Mouse (Mus musculus): Measurements from ENCODE around the gene Olfr110. TPM values are rescaled to one million over a fixed set of nuclear protein-coding genes. Genes with fewer than 3 reads are reported as not detected.
"Not testable (repeated sequence)": the region's sequence is repeated elsewhere in the genome, so short reads cannot be mapped to it uniquely, and the experiment has no call there.

Gene Olfr110
- not detected in 2 replicates for polyA plus RNA-seq (2015; fragmentation: Nextera tagmentation; extraction: Ambion mirVana)

DNA sequence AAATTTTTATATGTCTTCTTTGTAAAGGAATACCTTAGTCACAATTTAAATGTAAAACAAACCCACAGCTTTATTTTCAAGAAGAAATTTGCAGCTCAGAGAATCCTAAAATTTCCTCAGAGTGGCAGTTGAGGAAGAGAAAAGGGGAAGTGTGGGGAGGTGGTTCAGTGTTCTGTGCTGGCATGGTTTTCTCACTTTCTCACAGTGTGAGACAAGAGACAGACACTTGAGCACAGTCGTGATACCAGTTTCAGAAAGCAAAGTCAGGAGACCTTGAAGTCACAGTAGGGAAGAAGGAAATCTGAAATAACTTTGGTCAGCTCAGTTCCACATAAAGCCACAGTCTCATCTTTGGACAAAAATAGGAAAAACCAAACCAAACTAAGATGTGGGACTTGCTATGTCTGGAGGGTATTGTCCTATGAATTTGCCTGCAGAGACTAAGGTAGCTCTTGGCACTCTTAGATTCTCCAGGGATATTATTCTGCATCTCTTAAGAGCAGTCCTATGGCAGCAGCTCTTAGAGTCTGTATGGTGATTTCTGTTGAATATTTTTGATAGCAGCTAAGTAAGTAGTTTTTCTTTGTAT, at the start of gene Olfr110:
Gene Olfr110, plus strand, starts transcription at position 539 of the 589 bp plus-strand sequence.
- Histone ChIP-seq H3K9me3 (no peaks in the 10 kb centered on the region), H3K9ac (no peak within 1 kb of the TSS), H3K36me3 (no peaks in the 10 kb centered on the region), H3K4me1 (no peaks in the 10 kb centered on the region), H3K4me3 (replicated peaks) (no peak within 1 kb of the TSS), H3K4me2 (no peak within 1 kb of the TSS), H3K27ac (no peak within 1 kb of the TSS), H3K27me3 (replicated peaks) (no peaks in the 10 kb centered on the region)
- WGBS, result 70% methylated on average over 1 of the region's 1 CpGs
- ATAC-seq (ENCODE audit: insufficient read depth, low FRiP score, low read depth), result no peak

GRCm38 (mm10) chr17:37445180-37445579, 47.1 kb upstream of the Olfr110 start, which contains the start of gene Olfr108:
Olfr108 (plus strand) TSS chr17:37445480.
- 83% methylated on average over 1 of the region's 1 CpGs for WGBS
- Histone ChIP-seq H3K4me2 (no peak within 1 kb of the TSS), H3K9me3 (no peaks in the 10 kb centered on the region), H3K27ac (no peak within 1 kb of the TSS), H3K4me1 (no peaks in the 10 kb centered on the region), H3K4me3 (replicated peaks) (no peak within 1 kb of the TSS), H3K36me3 (no peaks in the 10 kb centered on the region), H3K9ac (no peak within 1 kb of the TSS), H3K27me3 (replicated peaks) (no peaks in the 10 kb centered on the region)
- ATAC-seq (ENCODE audit: insufficient read depth, low FRiP score, low read depth), result no peak

DNA sequence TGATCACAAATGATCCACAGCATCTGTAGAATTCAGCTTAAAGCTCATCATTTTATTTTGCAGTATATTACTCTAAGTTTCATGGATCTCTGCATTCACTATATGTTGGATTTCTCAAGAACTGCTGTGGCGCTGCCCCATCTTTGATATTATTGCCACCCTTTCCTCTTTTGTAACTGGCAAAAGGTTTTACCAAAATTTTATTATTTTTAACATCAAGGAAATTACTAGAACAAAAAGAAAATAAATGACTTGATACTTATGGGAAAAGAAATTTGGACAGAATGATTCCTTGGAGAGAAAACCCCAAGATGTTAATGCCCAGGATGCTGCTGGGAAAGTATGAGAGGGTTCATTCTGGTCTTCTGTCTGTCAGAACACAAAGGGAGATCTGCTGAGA, 33.7 kb upstream of the Olfr110 start, which contains the start of gene Olfr109:
Gene Olfr109, plus strand, starts transcription at position 301 of the 400 bp plus-strand sequence.
- no peaks in the 10 kb centered on the region for H3K27me3 ChIP-seq (replicated peaks)
- H3K4me3 ChIP-seq (replicated peaks), result no peak within 1 kb of the TSS
- H3K27ac ChIP-seq, result no peak within 1 kb of the TSS
- H3K36me3 ChIP-seq, result no peaks in the 10 kb centered on the region
- 89% methylated on average over 1 of the region's 1 CpGs for WGBS
- no peak within 1 kb of the TSS for H3K4me2 ChIP-seq
- H3K4me1 ChIP-seq, result no peaks in the 10 kb centered on the region
- H3K9ac ChIP-seq, result no peak within 1 kb of the TSS
- no peak for ATAC-seq (ENCODE audit: insufficient read depth, low FRiP score, low read depth)
- no peaks in the 10 kb centered on the region for H3K9me3 ChIP-seq

GRCm38 (mm10) chr17:37483452-37483851, 8.8 kb upstream of the Olfr110 start, which contains the start of gene H2-M2:
H2-M2 (minus strand) TSS chr17:37483552.
- Histone ChIP-seq H3K9me3 (no peaks in the 10 kb centered on the region), H3K27me3 (replicated peaks) (no peaks in the 10 kb centered on the region), H3K4me3 (replicated peaks) (no peak within 1 kb of the TSS), H3K27ac (no peak within 1 kb of the TSS), H3K9ac (no peak within 1 kb of the TSS), H3K4me2 (no peak within 1 kb of the TSS), H3K36me3 (no peaks in the 10 kb centered on the region), H3K4me1 (no peaks in the 10 kb centered on the region)
- no peak for ATAC-seq (ENCODE audit: insufficient read depth, low FRiP score, low read depth)
- WGBS, result 80% methylated on average over 2 of the region's 2 CpGs

DNA sequence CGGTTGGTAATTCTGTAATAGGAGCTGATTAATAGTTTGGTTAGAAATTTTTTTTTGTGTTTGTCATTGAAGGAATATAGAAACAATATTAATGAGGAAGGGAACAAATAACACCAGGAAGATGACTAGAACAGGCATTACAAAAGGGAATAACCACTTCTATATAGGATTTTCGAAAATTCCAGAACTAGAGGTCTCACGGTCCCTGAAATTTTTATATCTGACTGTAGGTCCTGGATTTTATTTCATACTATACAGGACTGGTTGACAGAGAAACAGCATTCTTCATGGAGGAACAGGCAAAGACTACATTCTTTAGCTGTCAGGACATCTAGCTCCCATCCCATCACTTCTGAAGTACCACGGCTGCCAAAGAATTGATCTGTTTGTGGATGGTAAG, 15.5 kb downstream of the Olfr110 start, which contains the start of gene Olfr111:
Gene Olfr111, plus strand, starts transcription at position 301 of the 400 bp plus-strand sequence.
- 84% methylated on average over 4 of the region's 4 CpGs for WGBS
- no peak within 1 kb of the TSS for H3K4me3 ChIP-seq (replicated peaks)
- no peaks in the 10 kb centered on the region for H3K36me3 ChIP-seq
- H3K4me2 ChIP-seq, result no peak within 1 kb of the TSS
- H3K9me3 ChIP-seq, result no peaks in the 10 kb centered on the region
- H3K27me3 ChIP-seq (replicated peaks), result no peaks in the 10 kb centered on the region
- ATAC-seq (ENCODE audit: insufficient read depth, low FRiP score, low read depth), result no peak
- H3K27ac ChIP-seq, result no peak within 1 kb of the TSS
- H3K4me1 ChIP-seq, result no peaks in the 10 kb centered on the region
- H3K9ac ChIP-seq, result no peak within 1 kb of the TSS

DNA sequence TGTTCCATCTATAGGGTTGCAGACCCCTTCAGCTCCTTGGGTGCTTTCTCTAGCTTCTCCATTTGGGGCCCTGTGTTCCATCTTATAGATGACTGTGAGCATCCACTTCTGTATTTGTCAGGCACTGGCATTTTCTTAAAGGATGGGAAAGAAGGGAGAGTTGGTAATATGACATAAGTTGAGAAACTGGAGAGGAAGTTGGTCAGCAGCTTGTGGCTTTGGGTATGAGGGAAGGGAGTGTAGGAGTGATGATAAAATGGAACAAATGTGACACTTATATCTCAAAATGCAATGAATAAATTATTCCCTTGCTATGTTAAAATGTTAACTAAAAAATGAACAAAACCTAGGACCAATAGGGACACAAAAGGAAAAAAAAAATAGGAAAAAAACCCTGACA, 32.3 kb downstream of the Olfr110 start:
- not testable (repeated sequence) for H3K4me2 ChIP-seq; H3K36me3 ChIP-seq; H3K9ac ChIP-seq; H3K4me1 ChIP-seq; ATAC-seq (ENCODE audit: insufficient read depth, low FRiP score, low read depth); H3K4me3 ChIP-seq (replicated peaks); H3K9me3 ChIP-seq; H3K27ac ChIP-seq; H3K27me3 ChIP-seq (replicated peaks)

GRCm38 (mm10) chr17:37525427-37525826, 33.2 kb downstream of the Olfr110 start:
- H3K4me1 ChIP-seq; H3K9ac ChIP-seq; H3K4me3 ChIP-seq (replicated peaks); H3K36me3 ChIP-seq; H3K9me3 ChIP-seq; H3K27ac ChIP-seq; H3K4me2 ChIP-seq; ATAC-seq (ENCODE audit: insufficient read depth, low FRiP score, low read depth); H3K27me3 ChIP-seq (replicated peaks): not testable (repeated sequence)
- WGBS, result 50% methylated on average over 1 of the region's 1 CpGs

GRCm38 (mm10) chr17:37535173-37535572, 42.9 kb downstream of the Olfr110 start:
- Histone ChIP-seq H3K4me1 (no peaks in the 10 kb centered on the region), H3K4me2 (no peak overlapping the region), H3K27ac (no peak overlapping the region), H3K9ac (no peak overlapping the region), H3K9me3 (no peaks in the 10 kb centered on the region), H3K4me3 (replicated peaks) (no peak overlapping the region), H3K36me3 (no peaks in the 10 kb centered on the region), H3K27me3 (replicated peaks) (no peaks in the 10 kb centered on the region)
- ATAC-seq (ENCODE audit: insufficient read depth, low FRiP score, low read depth), result no peak

DNA sequence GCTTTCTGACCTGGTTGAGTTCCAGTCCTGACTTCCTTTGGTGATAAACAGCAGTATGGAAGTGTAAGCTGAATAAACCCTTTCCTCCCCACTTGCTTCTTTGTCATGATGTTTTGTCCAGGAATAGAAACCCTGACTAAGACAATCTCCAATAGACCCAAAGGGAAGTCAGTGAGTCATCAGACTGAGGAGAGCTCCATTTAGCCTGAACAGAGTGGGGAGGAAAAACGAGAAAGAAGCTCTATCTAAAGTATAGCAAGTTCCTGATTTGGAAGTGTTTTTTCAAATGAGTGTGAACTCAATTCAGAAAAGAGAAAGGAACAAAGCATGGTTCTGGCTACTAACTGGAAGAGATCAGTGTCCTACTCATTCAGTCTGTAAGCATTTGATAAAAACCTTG, 46.1 kb downstream of the Olfr110 start:
- H3K9me3 ChIP-seq; H3K36me3 ChIP-seq; H3K27me3 ChIP-seq (replicated peaks); H3K4me3 ChIP-seq (replicated peaks); H3K9ac ChIP-seq; H3K4me1 ChIP-seq; H3K27ac ChIP-seq; H3K4me2 ChIP-seq; ATAC-seq (ENCODE audit: insufficient read depth, low FRiP score, low read depth): not testable (repeated sequence)
- WGBS, result 62% methylated on average over 1 of the region's 1 CpGs

DNA sequence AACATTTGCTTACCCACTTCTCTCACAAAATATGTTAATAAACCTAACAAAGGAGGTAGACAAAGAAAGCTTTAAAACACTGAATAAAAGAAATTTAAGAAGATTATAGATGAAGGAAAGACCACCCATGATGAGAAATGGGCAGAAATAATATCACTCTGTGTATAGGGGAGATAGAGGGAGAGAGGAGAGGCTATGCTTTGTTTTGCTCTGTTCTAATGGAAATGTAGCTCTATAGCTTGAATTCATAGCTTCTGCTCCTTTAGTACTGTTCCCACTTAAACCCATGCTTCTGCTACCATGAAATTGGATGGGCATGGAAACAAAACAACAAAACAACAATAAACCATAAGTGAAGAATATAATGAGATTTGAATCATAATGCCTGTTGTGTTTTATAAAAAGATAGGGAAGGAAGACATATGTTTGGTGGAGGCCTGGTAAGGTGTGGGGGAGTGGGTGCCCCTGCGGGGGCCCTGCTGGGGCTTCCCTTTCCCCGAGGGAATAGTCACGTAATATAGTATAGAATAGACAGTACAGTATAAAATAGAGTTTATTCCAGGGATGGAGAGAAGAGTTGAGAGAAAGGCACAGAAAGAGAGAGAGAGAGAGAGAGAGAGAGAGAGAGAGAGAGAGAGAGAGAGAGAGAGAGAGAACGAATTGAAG, 49.3 kb downstream of the Olfr110 start:
- no peak for ATAC-seq (ENCODE audit: insufficient read depth, low FRiP score, low read depth)
- no peak overlapping the region for H3K9ac ChIP-seq
- H3K9me3 ChIP-seq, result no peaks in the 10 kb centered on the region
- H3K36me3 ChIP-seq, result no peaks in the 10 kb centered on the region
- no peak overlapping the region for H3K4me2 ChIP-seq
- H3K27me3 ChIP-seq (replicated peaks), result no peaks in the 10 kb centered on the region
- no peak overlapping the region for H3K27ac ChIP-seq
- no peak overlapping the region for H3K4me3 ChIP-seq (replicated peaks)
- WGBS, result 85% methylated on average over 4 of the region's 4 CpGs
- no peaks in the 10 kb centered on the region for H3K4me1 ChIP-seq

GRCm38 (mm10) chr17:37543800-37544435, 51.6 kb downstream of the Olfr110 start:
- Histone ChIP-seq H3K4me3 (replicated peaks) (no peak overlapping the region), H3K9ac (no peak overlapping the region), H3K9me3 (no peaks in the 10 kb centered on the region), H3K27ac (no peak overlapping the region), H3K4me2 (no peak overlapping the region), H3K27me3 (replicated peaks) (no peaks in the 10 kb centered on the region), H3K4me1 (no peaks in the 10 kb centered on the region), H3K36me3 (no peaks in the 10 kb centered on the region)
- WGBS, result 63% methylated on average over 3 of the region's 3 CpGs
- ATAC-seq (ENCODE audit: insufficient read depth, low FRiP score, low read depth), result no peak
